Mouse (Mus musculus) midbrain, embryonic 14.5 days (tissue): ENCODE results near the gene Vmn2r19. TPM values are rescaled to one million over a fixed set of nuclear protein-coding genes. Genes with fewer than 3 reads are reported as not detected.

Experiments used
- ATAC-seq: fragments of 200-750 bp; cut with Nextera tagmentation; 2 replicates; pipeline ENCODE4 v1.8.0; 2017; ENCODE audit warnings: moderate number of reproducible peaks, moderate library complexity; ENCODE audit not compliant: low FRiP score, low TSS enrichment
- DNase-seq: peaks from one replicate; pipeline ENCODE4 v3.0.0-alpha.2; 2015
- H3K27ac ChIP-seq: fragments of 300-500 bp; sonication (generic); replicated peaks from 2 replicates; pipeline ENCODE4 v1.5.1; 2014; ENCODE audit warnings: mild to moderate bottlenecking, low read depth, low read length, moderate library complexity
- H3K27me3 ChIP-seq: fragments of 300-500 bp; sonication (generic); 2 replicates; pipeline ENCODE4 v1.6.1; 2014; ENCODE audit warnings: low read length, control low read depth, mixed read lengths; ENCODE audit not compliant: control insufficient read depth, insufficient read depth
- H3K36me3 ChIP-seq: fragments of 300-500 bp; sonication (generic); 2 replicates; pipeline ENCODE4 v1.6.1; 2014; ENCODE audit warnings: low read length, control low read depth; ENCODE audit not compliant: control insufficient read depth, insufficient read depth
- H3K4me1 ChIP-seq: fragments of 300-500 bp; sonication (generic); 2 replicates; pipeline ENCODE4 v1.6.1; 2014; ENCODE audit warnings: mild to moderate bottlenecking, antibody characterized with exemption, low read length, control low read depth; ENCODE audit not compliant: control insufficient read depth, insufficient read depth
- H3K4me2 ChIP-seq: fragments of 300-500 bp; sonication (generic); 2 replicates; pipeline ENCODE4 v1.6.1; 2014; ENCODE audit warnings: mild to moderate bottlenecking, low read length, moderate library complexity
- H3K4me3 ChIP-seq: fragments of 300-500 bp; sonication (generic); replicated peaks from 2 replicates; pipeline ENCODE4 v1.5.1; 2014; ENCODE audit warnings: low read depth, low read length
- H3K9ac ChIP-seq: fragments of 300-500 bp; sonication (generic); replicated peaks from 2 replicates; pipeline ENCODE4 v1.6.1; 2014; ENCODE audit warnings: mild to moderate bottlenecking, low read length, moderate library complexity
- H3K9me3 ChIP-seq: fragments of 300-500 bp; sonication (generic); 2 replicates; pipeline ENCODE4 v1.6.1; 2016; ENCODE audit warnings: low read length, control low read depth, mixed read lengths; ENCODE audit not compliant: control insufficient read depth
- WGBS: fragments of 180-500 bp; shearing (Covaris S2); extraction: QIAGEN DNeasy Blood & Tissue Kit; methylation state at CpG from one replicate; pipeline ENCODE4 v1.1.7; 2014; 5-methylcytosine and 5-hydroxymethylcytosine counted together
- polyA plus RNA-seq: library from polyadenylated mRNA; unstranded; fragments of >200 nt; fragmentation: Nextera tagmentation; extraction: Ambion mirVana; gene quantifications from 2 replicates; pipeline ENCODE4 v1.2.1, GENCODE M21; 2014

Gene Vmn2r19
- not detected in 2 replicates for polyA plus RNA-seq

- ATAC-seq (no peak), DNase-seq (no peak)
- H3K36me3 ChIP-seq, result no peaks in the 10 kb centered on the region
- H3K4me3 ChIP-seq, result no peak within 1 kb of the TSS
- H3K27me3 ChIP-seq, result no peaks in the 10 kb centered on the region
- H3K4me2 ChIP-seq, result no peak within 1 kb of the TSS
- no peak within 1 kb of the TSS for H3K9ac ChIP-seq
- H3K9me3 ChIP-seq, result no peaks in the 10 kb centered on the region
- WGBS, result 93% methylated on average over 2 of the region's 2 CpGs
- H3K27ac ChIP-seq, result no peak within 1 kb of the TSS
- no peaks in the 10 kb centered on the region for H3K4me1 ChIP-seq
Measured at GRCm38 (mm10) chr6:123308033-123308432, at the start of gene Vmn2r19. Gene Vmn2r19, plus strand, starts transcription at chr6:123308333.

GRCm38 (mm10) chr6:123258946-123259345 is 49.2 kb upstream of the Vmn2r19 start:
- H3K4me2 ChIP-seq, result no peak overlapping the region
- H3K4me1 ChIP-seq, result no peaks in the 10 kb centered on the region
- H3K9ac ChIP-seq, result no peak overlapping the region
- no peak for ATAC-seq
- peak; percentile 1 for DNase-seq
- no peaks in the 10 kb centered on the region for H3K36me3 ChIP-seq
- no peak overlapping the region for H3K27ac ChIP-seq
- H3K27me3 ChIP-seq, result no peaks in the 10 kb centered on the region
- WGBS, result 76% methylated on average over 3 of the region's 3 CpGs
- H3K9me3 ChIP-seq, result no peaks in the 10 kb centered on the region
- no peak overlapping the region for H3K4me3 ChIP-seq

- no peak overlapping the region for H3K4me2 ChIP-seq
- H3K27me3 ChIP-seq, result no peaks in the 10 kb centered on the region
- no peaks in the 10 kb centered on the region for H3K9me3 ChIP-seq
- H3K4me1 ChIP-seq, result no peaks in the 10 kb centered on the region
- DNase-seq (no peak), ATAC-seq (no peak)
- 85% methylated on average over 4 of the region's 4 CpGs for WGBS
- H3K9ac ChIP-seq, result no peak overlapping the region
- H3K36me3 ChIP-seq, result no peaks in the 10 kb centered on the region
- no peak overlapping the region for H3K4me3 ChIP-seq
- H3K27ac ChIP-seq, result no peak overlapping the region
Measured at GRCm38 (mm10) chr6:123259889-123260603, 48.1 kb upstream of the Vmn2r19 start.

- no peak for ATAC-seq
- DNase-seq, result no peak
- Histone ChIP-seq H3K9me3 (no peaks in the 10 kb centered on the region), H3K36me3 (no peaks in the 10 kb centered on the region), H3K9ac (no peak overlapping the region), H3K4me2 (no peak overlapping the region), H3K27ac (no peak overlapping the region), H3K27me3 (no peaks in the 10 kb centered on the region), H3K4me1 (no peaks in the 10 kb centered on the region), H3K4me3 (no peak overlapping the region)
- 90% methylated on average over 1 of the region's 1 CpGs for WGBS
Measured at GRCm38 (mm10) chr6:123260868-123261267, 47.3 kb upstream of the Vmn2r19 start.

- H3K27ac ChIP-seq, result no peak within 1 kb of the TSS
- H3K36me3 ChIP-seq, result no peaks in the 10 kb centered on the region
- H3K9me3 ChIP-seq, result no peaks in the 10 kb centered on the region
- no peaks in the 10 kb centered on the region for H3K27me3 ChIP-seq
- no peak within 1 kb of the TSS for H3K9ac ChIP-seq
- no peak within 1 kb of the TSS for H3K4me2 ChIP-seq
- no peak within 1 kb of the TSS for H3K4me3 ChIP-seq
- DNase-seq (no peak), ATAC-seq (no peak)
- no peaks in the 10 kb centered on the region for H3K4me1 ChIP-seq
- WGBS, result 78% methylated on average over 4 of the region's 4 CpGs
Measured at GRCm38 (mm10) chr6:123261555-123262161, 46.5 kb upstream of the Vmn2r19 start, which contains the start of gene Clec4d. Gene Clec4d, plus strand, starts transcription at chr6:123262111.

GRCm38 (mm10) chr6:123264194-123264593 is 43.9 kb upstream of the Vmn2r19 start:
- no peaks in the 10 kb centered on the region for H3K4me1 ChIP-seq
- no peak overlapping the region for H3K9ac ChIP-seq
- WGBS, result 96% methylated on average over 3 of the region's 3 CpGs
- no peak for ATAC-seq
- H3K27me3 ChIP-seq, result no peaks in the 10 kb centered on the region
- H3K4me2 ChIP-seq, result no peak overlapping the region
- no peak for DNase-seq
- no peak overlapping the region for H3K4me3 ChIP-seq
- H3K27ac ChIP-seq, result no peak overlapping the region
- H3K9me3 ChIP-seq, result no peaks in the 10 kb centered on the region
- no peaks in the 10 kb centered on the region for H3K36me3 ChIP-seq

- 93% methylated on average over 4 of the region's 4 CpGs for WGBS
Measured at GRCm38 (mm10) chr6:123265809-123266208, 42.3 kb upstream of the Vmn2r19 start.

GRCm38 (mm10) chr6:123266945-123267344 is 41.2 kb upstream of the Vmn2r19 start:
- ATAC-seq, result no peak
- Histone ChIP-seq H3K9ac (no peak overlapping the region), H3K4me2 (no peak overlapping the region), H3K9me3 (no peaks in the 10 kb centered on the region), H3K4me3 (no peak overlapping the region), H3K27ac (no peak overlapping the region), H3K27me3 (no peaks in the 10 kb centered on the region), H3K36me3 (no peaks in the 10 kb centered on the region), H3K4me1 (no peaks in the 10 kb centered on the region)
- DNase-seq, result no peak
- WGBS, result 90% methylated on average over 5 of the region's 5 CpGs

More at GRCm38 (mm10) chr6:123265809-123266208, 42.3 kb upstream of the Vmn2r19 start:
- Histone ChIP-seq H3K27me3 (no peaks in the 10 kb centered on the region), H3K27ac (no peak overlapping the region), H3K36me3 (no peaks in the 10 kb centered on the region), H3K9me3 (no peaks in the 10 kb centered on the region), H3K4me1 (no peaks in the 10 kb centered on the region), H3K9ac (no peak overlapping the region), H3K4me2 (no peak overlapping the region), H3K4me3 (no peak overlapping the region)
- DNase-seq, result no peak
- ATAC-seq, result no peak

GRCm38 (mm10) chr6:123279443-123279842 is 28.7 kb upstream of the Vmn2r19 start:
- ATAC-seq, result no peak

More at GRCm38 (mm10) chr6:123279443-123279842, 28.7 kb upstream of the Vmn2r19 start:
- H3K4me3 ChIP-seq, result no peak overlapping the region
- no peaks in the 10 kb centered on the region for H3K4me1 ChIP-seq
- H3K9me3 ChIP-seq, result no peaks in the 10 kb centered on the region
- WGBS, result 89% methylated on average over 2 of the region's 2 CpGs
- DNase-seq, result no peak
- H3K4me2 ChIP-seq, result no peak overlapping the region
- no peak overlapping the region for H3K27ac ChIP-seq
- H3K27me3 ChIP-seq, result no peaks in the 10 kb centered on the region
- H3K36me3 ChIP-seq, result no peaks in the 10 kb centered on the region
- H3K9ac ChIP-seq, result no peak overlapping the region
